Mouse (Mus musculus): ENCODE measurements around the gene Sfxn2. TPM values are rescaled to one million over a fixed set of nuclear protein-coding genes. Genes with fewer than 3 reads are reported as not detected.

Sfxn2 gene
- total RNA-seq, 2 experiments from 2014 or later, result 0.98 to 19.3 TPM

DNA sequence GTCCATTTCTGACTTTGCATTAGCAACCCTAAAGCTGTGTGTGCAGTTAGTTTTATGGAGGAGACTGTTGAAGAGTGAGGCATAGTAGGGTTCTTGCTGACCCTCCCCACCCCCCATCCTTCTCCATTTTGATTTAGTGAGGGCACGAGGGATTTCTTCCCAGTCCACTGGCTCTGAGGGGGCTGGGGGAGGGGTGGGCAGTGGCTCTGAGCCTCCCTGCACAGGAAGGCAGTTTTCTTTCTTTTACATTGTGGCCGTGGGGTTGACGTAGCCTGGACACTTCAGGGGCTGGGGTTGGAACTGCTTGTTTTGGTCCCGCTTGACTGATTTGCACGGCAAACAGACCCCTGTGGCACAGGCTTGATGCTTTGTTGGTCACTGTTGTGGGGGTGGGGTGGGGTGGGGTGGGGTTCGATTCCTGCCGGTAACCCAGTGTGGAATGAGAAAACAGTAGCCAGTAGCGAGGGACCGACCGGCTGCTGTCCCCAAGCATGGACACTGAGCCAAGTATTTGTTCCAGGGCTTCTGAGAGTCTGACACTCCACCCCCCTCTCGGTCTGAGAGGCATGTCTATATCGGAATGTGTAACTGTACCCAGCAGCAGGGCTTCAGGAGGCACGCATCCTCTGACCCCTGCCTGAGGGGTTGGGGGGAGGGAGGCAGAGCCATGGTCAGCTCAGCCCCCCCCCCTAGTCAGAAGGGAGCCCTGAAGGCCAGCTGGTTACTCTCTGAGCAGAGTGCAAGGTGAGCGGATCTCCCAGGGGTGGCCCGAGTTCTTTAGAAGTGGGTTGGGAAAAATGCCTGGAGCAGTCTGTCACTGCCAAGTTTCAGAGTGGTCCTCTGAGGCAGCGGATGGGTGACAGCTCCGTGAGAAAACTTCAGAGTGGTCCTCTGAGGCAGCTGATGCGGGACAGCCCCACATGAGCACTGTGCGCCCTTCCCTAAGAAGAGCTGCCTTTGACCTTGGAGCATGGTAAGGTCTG lies 50.9 kb downstream of the Sfxn2 start:
- ATAC-seq (replicated peaks; ENCODE audit: low FRiP score, poor library complexity, severe bottlenecking), result no peak

DNA sequence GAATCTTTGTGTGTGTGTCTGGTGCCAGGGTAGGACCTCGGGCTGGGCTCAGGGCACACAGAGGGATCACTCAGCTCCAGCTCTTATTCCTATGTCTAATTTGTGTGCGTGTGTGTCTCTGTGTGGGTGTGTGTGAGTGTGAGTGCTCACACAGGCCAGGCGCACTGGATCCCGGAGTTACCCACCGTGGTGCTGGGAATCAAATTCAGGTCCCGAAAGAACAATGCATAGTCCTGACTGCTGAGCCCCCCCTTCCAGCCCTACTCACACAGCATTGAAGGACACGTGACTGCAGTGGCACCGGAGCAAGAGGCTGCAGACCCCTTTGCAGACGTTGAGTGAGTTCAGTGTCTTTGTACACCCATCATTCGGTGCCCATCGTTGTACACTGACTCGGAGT lies 51.9 kb downstream of the Sfxn2 start:
- no peak for ATAC-seq (replicated peaks; ENCODE audit: low FRiP score, poor library complexity, severe bottlenecking)

GRCm38 (mm10) chr19:46625519-46625918 lies 52.4 kb downstream of the Sfxn2 start:
- no peak for ATAC-seq (replicated peaks; ENCODE audit: low FRiP score, poor library complexity, severe bottlenecking)

DNA sequence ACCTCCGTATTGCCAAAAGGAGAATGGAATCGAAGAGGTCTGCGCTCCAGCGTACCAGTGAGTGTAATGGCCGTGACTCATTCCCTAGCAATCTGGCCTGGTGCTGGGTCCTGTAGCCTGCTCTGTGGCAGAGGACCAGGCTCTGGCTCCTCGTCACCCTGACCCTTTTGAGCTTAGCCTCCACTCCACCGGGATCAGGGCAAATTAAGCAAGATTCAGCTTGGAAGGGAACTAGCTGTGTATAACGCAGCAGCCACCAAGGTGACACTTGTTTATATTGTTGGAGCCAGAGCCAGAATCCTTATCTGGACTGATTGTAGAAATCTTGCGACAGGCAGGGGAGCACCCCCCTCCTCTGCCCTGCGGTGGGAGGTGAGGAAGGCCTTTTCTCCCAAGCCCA lies 55.2 kb downstream of the Sfxn2 start:
- ATAC-seq (replicated peaks; ENCODE audit: low FRiP score, poor library complexity, severe bottlenecking), result no peak

GRCm38 (mm10) chr19:46629807-46630206 lies 56.6 kb downstream of the Sfxn2 start:
- ATAC-seq (replicated peaks; ENCODE audit: low FRiP score, poor library complexity, severe bottlenecking), result no peak

GRCm38 (mm10) chr19:46631637-46632036 lies 58.5 kb downstream of the Sfxn2 start:
- ATAC-seq (replicated peaks; ENCODE audit: low FRiP score, poor library complexity, severe bottlenecking), result no peak

DNA sequence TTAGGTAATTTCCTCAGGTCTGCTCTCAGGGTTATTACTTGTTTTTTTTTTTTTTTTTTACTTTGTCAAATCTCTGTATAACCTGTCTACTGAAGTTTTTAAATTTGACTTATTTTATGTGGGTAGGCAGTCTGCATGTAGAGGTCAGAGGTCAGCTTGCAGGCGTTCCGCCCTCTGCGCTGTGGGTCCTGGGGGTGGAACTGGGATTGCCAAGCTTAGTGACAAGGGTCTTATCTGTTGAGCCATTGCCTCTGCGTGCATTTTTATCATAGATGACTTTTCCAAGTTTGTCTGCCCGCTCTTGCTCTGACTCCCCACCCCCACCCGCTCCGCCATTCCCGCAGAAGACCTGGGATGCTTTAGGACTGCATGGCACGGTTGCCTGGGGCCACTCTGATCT lies 62.6 kb downstream of the Sfxn2 start:
- no peak for ATAC-seq (replicated peaks; ENCODE audit: low FRiP score, poor library complexity, severe bottlenecking)

- no peak for ATAC-seq (replicated peaks; ENCODE audit: low FRiP score, poor library complexity, severe bottlenecking)
Measured at GRCm38 (mm10) chr19:46637598-46637997, 64.4 kb downstream of the Sfxn2 start.

GRCm38 (mm10) chr19:46639053-46639452 lies 65.9 kb downstream of the Sfxn2 start:
- no peak for ATAC-seq (replicated peaks; ENCODE audit: low FRiP score, poor library complexity, severe bottlenecking)

- no peak for ATAC-seq (replicated peaks; ENCODE audit: low FRiP score, poor library complexity, severe bottlenecking)
Measured at GRCm38 (mm10) chr19:46639496-46639895, 66.3 kb downstream of the Sfxn2 start.

GRCm38 (mm10) chr19:46640780-46641179 lies 67.6 kb downstream of the Sfxn2 start:
- no peak for ATAC-seq (replicated peaks; ENCODE audit: low FRiP score, poor library complexity, severe bottlenecking)

GRCm38 (mm10) chr19:46641420-46642085 lies 68.4 kb downstream of the Sfxn2 start:
- ATAC-seq (replicated peaks; ENCODE audit: low FRiP score, poor library complexity, severe bottlenecking), result no peak

- no peak for ATAC-seq (replicated peaks; ENCODE audit: low FRiP score, poor library complexity, severe bottlenecking)
Measured at GRCm38 (mm10) chr19:46642136-46642753, 69.1 kb downstream of the Sfxn2 start.

- ATAC-seq (replicated peaks; ENCODE audit: low FRiP score, poor library complexity, severe bottlenecking), result no peak
Measured at GRCm38 (mm10) chr19:46643236-46643635, 70.1 kb downstream of the Sfxn2 start.

GRCm38 (mm10) chr19:46644343-46644792 lies 71.2 kb downstream of the Sfxn2 start:
- no peak for ATAC-seq (replicated peaks; ENCODE audit: low FRiP score, poor library complexity, severe bottlenecking)

- ATAC-seq (replicated peaks; ENCODE audit: low FRiP score, poor library complexity, severe bottlenecking), result no peak
Measured at GRCm38 (mm10) chr19:46644793-46645602, 71.8 kb downstream of the Sfxn2 start.

GRCm38 (mm10) chr19:46646041-46646481 lies 72.9 kb downstream of the Sfxn2 start:
- ATAC-seq (replicated peaks; ENCODE audit: low FRiP score, poor library complexity, severe bottlenecking), result no peak

- ATAC-seq (replicated peaks; ENCODE audit: low FRiP score, poor library complexity, severe bottlenecking), result no peak
Measured at GRCm38 (mm10) chr19:46647254-46647653, 74.1 kb downstream of the Sfxn2 start.
